Mouse (Mus musculus) G1E (cell line): ENCODE data around the gene Gtf3c5.

Experiments used
- CTCF ChIP-seq: IDR thresholded peaks from 2 replicates; pipeline ENCODE4 v1.5.1; 2012; ENCODE audit warnings: low read depth, low read length, inconsistent platforms, mixed read lengths
- GATA1 ChIP-seq: IDR thresholded peaks from 2 replicates; pipeline ENCODE4 v1.6.1; 2012; ENCODE audit warnings: borderline replicate concordance, low read length, inconsistent platforms, mixed read lengths
- GATA2 ChIP-seq: IDR thresholded peaks from 2 replicates; pipeline ENCODE4 v1.6.1; 2012; ENCODE audit warnings: low read depth, low read length, inconsistent platforms, borderline replicate concordance
- POLR2AphosphoS5 ChIP-seq: IDR thresholded peaks from 2 replicates; pipeline ENCODE4 v1.6.1; 2012; ENCODE audit warnings: low read depth, low read length, inconsistent platforms; ENCODE audit not compliant: insufficient replicate concordance
- TAL1 ChIP-seq: conservative IDR thresholded peaks from 2 replicates; pipeline ENCODE4 v1.6.1; 2012; ENCODE audit warnings: low read depth, low read length, inconsistent platforms, mixed read lengths

- TF ChIP-seq CTCF (no peak), TAL1 (no peak), GATA1 (no peak), GATA2 (no peak), POLR2AphosphoS5 (no peak)
These were observed 47.4 kb downstream of the Gtf3c5 start for GRCm38 (mm10) chr2:28536166-28536565.
